Mouse (Mus musculus) naive thymus-derived CD4-positive, alpha-beta T cell, adult 2 months (primary cell): ENCODE results near the gene Olfr56.
"Not testable (repeated sequence)": the region's sequence is repeated elsewhere in the genome, so short reads cannot be mapped to it uniquely, and the experiment has no call there.

Experiments
- DNase-seq: peaks from one replicate; pipeline ENCODE4 v3.0.0-alpha.2; 2011; ENCODE audit warnings: low read depth

Olfr56 gene

DNA sequence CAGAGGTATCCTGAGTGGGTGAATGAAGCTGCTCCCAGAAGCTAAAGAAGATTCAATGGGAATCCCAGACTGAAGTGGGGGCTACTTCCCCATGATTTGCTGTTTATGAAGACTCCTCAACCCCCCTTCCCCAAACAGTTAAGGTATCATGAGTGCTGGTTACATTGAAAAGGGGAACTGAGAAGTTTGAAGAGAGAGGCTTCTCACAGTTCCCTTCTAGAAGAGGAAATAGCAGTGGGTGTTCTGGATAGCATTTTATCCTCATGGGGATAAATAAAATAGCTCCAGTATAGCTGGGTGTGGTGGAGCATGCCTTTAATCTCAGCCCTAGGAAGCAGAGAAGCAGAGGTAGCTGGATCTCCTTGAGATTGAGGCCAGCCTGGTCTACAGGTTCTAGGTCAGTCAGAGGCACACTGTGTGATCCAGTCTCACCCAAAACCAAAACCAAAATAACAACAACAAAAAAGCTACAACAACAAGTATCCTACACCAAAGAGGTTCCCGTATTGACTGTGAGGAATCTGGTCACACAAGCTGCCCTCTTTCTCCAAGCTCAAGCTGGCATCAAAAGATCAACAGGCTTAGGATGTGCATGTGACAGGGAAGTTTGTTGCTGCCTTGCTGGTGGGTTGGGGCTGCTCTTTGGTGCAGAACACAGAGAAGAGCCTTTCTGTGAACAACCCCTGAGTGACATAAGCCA is at the start of gene Olfr56:
Olfr56 (plus strand) TSS at position 650 of the 700 bp plus-strand sequence.
- DNase-seq, result not testable (repeated sequence)

DNA sequence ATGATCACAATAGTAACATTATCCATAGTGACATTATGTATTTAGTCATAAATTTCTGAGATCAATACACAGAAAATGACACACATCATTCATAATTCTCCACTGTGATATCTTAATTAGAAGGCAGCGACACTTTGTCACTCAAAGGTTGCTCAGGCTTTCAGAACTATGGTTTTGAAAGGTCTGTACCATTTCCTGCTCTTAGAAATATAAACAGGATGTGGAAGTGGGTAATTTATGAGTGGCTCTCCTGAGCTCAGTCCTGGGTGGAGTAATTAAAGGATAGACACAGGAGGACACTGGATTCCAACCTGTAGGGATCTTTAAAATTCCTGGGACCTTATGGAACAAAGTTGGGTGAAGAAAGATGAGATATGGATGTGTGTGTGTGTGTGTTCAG is 45.3 kb upstream of the Olfr56 start:
- DNase-seq, result peak; percentile 66

DNA sequence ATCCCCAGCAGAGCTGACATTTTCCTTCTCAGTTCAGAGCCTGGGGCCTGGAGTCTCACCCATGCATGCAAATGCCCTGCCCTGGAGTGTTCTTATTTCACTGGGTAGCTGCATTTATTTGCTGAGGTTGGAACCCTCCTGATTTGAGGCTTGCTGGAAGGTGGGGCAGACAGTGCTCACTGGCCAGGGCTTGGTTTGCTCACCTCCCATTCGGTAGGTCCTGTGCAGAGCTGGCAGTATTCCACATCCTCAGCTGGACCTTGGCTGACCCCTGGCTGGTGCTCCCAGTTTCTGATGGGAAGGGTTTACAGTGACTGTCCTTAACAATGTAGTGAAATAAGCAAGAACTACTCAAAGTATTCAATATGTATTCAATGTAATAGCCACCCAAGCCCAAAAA is 44.8 kb upstream of the Olfr56 start:
- not testable (repeated sequence) for DNase-seq

DNA sequence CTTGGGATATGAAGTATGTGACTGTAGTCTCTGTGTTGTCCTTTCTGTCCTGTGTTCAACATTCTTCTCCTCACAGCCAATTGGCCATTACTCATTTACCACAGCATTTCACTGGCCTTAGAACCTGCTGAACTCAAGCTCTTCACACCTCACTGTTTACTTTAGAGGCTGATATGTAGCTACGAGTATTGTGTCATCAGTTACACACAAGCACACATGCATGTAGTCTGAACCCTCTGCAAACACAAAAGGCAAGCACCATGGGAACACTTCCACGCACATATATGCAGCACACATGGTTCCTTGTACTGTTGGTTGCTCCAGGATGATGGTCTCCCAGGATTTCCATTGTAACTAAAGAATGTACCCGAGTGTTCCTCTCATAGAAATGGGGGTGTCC is 43.4 kb upstream of the Olfr56 start:
- not testable (repeated sequence) for DNase-seq

DNA sequence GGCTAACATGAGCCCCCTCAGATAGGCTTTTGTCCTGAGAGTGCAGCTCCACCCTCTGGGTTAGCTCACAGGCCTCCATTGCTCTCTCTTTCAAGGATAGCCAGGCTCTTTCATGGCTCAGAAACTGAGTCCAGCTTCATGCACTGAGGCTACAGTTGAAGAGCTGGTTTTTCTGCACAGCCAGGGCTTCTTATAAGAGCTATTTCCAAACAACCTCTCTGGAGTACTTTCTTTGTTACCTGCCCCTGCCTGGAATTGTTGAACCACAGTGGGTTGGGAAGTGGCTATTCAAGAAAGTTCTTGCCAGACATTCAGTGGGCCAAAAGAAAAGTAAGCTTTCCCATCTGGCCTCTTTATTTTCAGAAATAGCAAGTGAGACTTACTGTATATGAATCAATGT is 39.4 kb upstream of the Olfr56 start:
- DNase-seq, result not testable (repeated sequence)

DNA sequence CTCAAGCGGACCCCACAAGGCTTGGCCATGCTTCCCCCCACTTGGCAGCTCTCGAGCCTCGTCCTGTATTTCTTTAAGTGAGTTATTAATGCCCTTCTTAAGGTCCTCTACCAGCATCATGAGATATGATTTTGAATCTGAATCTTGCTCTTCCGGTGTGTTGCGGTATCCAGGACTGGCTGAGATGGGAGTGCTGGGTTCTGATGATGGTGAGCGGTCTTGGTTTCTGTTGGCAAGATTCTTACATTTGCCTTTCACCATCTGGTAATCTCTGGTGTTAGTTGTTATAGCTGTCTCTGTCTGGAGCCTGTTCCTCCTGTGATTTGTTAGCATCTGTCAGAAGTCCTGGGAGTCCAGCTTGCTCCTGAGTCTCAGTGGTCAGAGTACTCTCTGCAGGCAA is 32.6 kb upstream of the Olfr56 start, which contains the start of gene Psme2b:
Psme2b (minus strand) TSS at position 101 of the 400 bp plus-strand sequence.
- not testable (repeated sequence) for DNase-seq

DNA sequence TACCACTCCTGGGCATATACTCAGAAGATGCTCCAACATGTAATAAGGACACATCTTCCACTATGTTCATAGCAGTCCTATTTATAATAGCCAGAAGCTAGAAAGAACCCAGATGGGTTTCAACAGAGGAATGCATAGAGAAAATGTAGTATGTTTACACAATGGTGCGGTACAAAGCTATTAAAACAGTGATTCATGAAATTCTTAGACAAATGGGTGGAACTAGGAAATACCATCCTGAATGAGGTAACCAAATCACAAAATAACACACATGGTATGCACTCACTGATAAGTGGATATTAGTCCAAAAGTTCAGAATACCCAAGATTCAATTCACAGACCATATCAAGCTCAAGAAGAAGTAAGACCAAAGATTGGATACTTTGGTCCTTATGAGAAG is 4.0 kb upstream of the Olfr56 start:
- not testable (repeated sequence) for DNase-seq

DNA sequence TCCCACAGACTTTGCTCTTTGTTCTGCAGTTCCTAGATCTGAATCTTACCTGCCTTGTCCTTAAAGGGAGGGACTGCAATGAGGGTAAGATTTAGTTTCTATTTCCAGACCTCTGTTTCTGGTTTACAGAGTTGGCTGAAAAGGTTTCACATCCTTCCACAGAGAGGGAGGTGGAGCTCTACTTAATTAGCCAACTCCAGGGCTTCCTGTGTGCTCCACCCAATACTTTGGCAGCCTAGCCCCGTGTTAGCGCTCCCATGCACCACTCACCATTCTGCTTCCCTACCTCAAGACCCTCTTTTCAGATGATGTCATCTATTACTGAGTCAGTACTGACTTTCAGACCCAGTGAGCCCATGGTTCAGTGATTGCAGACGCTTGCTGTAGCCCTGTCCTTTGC is 562 bp downstream of the Olfr56 start, which contains the start of gene 9930111J21Rik1:
9930111J21Rik1 (minus strand) TSS at position 148 of the 400 bp plus-strand sequence.
- not testable (repeated sequence) for DNase-seq

DNA sequence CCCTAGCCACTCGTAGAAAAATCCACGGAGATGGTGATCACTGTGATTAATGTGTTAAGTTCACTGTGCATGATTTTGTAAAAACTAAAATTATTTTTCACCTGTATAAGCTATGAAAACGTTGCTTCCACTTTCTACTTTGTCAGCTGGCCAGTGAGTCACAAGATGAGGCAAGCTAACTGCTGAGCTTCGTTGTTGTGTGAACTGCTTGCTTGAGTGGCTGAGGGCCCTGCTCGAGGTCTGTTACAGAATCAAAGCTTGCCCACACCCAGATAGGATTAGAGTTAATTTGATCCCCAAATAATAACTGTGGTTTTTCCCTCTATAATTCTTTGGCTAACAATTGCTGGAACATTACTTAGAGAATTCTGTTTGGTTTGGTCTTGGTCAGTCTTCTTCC is 1.4 kb downstream of the Olfr56 start:
- not testable (repeated sequence) for DNase-seq

DNA sequence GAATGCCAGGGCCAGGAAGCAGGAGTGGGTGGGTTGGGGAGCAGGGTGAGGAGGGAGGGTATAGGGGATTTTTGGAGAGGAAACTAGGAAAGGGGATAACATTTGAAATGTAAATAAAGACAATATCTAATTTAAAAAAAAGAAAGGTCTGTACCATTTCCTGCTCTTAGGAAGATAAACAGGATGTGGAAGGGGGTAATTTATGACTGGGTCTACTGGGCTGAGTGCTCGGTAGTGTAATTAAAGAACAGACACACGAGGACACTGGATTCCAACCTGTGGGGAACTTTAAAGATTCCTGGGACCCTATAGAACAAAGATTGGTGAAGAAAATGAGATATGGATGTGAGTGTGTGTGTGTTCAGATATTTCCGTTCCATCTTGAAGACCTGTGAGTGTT is 4.2 kb downstream of the Olfr56 start:
- not testable (repeated sequence) for DNase-seq

DNA sequence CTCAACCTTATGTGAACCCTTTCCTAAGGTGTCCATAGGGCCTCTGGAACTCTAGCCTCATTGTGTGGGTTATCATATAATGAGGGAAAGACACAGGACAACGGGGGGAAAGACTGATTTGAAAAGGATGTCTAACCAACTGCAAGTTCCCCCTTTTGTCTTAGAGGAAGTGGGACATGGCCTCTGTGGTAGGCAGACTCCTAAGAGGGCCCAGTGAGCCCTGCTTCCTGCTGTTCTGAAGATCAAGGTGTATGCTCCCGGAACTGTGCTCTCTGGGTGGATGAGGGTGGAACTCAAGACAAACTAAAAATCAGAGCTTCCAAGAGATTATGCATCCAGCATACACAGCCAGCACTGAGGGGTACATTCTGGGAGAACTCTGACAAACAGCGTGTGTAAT is 9.5 kb downstream of the Olfr56 start:
- DNase-seq, result not testable (repeated sequence)

DNA sequence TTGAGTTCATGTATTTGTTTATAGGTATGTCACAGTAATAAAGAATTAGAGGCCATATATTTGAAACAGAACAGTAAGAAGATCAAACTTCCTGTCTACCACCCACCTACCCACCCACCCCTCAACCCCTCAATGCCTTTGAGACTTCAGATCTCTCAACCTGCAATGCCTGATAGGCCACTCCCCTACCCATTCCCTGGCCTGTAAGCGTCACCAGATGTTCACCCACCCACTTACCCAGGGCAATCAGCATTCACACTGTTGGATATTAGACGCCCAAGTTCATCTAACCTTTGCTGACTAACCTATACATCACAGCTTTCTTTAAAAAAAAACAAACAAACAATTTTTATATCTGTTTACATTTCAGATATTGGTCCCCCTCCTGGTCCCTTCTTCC is 11.3 kb downstream of the Olfr56 start:
- not testable (repeated sequence) for DNase-seq

DNA sequence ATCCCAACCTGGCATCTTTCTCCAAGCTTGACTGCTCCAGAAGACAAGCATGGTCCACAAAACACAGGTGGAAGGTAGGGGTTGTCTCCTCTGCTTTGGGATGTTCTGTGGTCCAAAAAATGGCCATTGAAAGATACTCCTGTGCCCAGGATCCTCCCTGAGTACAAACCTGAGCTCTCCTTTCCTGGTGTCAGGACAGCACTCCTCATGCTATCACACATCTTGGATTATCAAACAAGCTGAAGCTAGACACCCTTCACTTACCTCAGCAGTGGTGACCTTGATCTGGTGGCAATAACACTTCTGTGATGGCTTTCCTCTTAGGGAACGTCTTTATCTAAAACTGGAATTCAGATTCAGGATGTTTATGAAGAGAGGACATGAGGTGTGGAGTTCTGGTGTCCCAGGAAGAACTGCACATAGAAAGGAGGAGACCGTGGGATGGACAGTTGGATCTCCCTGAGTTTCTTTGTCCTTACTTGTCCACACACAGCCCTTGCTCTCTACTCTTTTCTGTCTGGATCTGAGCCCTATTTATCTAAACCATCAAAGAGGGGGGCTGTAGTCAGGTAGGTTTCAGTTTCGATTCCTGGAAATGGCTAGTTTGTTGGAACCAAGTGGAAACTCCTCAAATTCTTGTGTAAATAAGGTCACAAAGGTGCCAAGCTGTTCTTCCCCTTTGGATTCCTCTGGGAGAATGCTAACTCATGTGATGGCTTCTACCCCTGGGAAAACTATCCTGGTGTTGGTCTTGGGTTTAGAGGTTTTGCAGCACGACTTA is 13.2 kb downstream of the Olfr56 start, which contains the start of gene Gm12185:
Gm12185 (minus strand) TSS at position 487 of the 781 bp plus-strand sequence.
- peak; percentile 71 for DNase-seq

DNA sequence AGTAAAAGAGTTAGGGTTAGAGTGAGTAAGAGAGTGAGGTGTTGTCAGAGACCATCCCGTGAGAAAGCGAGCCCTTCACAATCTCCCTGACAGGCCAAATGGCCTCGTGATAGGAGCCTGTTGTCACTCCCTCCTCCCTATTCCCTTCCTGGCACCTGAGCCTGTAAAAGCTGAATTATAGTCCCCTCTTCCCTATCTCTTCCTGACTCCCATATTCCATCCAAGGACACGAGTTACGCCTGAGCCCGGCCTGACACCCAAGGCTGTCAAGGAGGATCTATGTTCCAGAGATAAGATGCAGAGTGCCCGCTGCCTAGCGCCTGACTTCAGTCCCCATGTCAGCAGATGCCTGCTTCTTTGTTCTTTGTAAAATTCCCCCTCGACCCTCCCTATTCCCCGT is 14.6 kb downstream of the Olfr56 start:
- DNase-seq, result peak; percentile 35

DNA sequence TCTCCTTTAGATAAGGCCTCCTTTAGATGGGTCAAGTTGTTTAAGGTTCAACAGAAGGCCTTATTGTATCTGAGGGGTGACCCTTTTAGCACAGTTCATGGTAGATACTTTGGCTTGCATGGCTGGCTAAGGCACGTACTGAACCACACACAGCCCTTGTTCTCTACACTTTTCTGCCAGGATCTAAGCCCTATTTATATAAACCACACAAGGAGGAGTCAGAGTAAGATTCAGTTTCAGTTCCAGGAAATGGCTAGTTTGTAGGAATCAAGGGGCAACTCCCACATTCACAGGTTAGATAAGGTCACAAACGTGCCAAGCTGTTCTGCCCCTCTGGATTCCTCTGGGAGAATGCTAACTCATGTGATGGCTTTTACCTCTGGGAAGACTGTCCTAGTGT is 15.3 kb downstream of the Olfr56 start, which contains the start of gene Tgtp1:
Tgtp1 (minus strand) TSS at position 155 of the 400 bp plus-strand sequence.
- DNase-seq, result peak; percentile 76

DNA sequence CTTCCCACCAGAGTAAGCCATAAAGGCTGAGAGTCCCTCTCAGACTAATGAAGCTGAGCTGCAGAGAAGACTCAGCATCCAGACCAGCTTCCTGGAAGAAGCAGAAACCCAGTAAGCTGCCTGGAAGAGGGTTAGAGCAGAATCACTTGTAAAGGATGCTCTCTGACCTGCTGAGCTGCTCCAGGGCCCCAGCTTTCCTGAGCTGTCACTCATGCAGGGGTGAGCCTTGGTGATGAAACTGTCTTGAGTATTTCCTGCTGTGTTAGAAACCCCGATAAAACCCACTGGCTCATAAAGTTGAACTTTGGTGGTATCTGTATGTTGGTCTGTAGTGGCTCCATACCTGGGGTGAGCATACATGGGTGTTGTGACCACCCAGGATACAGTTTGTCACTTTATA is 21.7 kb downstream of the Olfr56 start:
- not testable (repeated sequence) for DNase-seq

DNA sequence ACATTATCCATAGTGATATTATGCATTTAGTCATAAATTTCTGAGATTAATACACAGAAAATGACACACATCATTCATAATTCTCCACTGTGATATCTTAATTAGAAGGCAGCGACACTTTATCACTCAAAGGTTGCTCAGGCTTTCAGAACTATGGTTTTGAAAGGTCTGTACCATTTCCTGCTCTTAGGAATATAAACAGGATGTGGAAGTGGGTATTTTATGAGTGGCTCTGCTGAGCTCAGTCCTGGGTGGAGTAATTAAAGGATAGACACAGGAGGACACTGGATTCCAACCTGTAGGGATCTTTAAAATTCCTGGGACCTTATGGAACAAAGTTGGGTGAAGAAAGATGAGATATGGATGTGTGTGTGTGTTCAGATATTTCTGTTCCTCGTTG is 27.6 kb downstream of the Olfr56 start:
- peak; percentile 41 for DNase-seq

DNA sequence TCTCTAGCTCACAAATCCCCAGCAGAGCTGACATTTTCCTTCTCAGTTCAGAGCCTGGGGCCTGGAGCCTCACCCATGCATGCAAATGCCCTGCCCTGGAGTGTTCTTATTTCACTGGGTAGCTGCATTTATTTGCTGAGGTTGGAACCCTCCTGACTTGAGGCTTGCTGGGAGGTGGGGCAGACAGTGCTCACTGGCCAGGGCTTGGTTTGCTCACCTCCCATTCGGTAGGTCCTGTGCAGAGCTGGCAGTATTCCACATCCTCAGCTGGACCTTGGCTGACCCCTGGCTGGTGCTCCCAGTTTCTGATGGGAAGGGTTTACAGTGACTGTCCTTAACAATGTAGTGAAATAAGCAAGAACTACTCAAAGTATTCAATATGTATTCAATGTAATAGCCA is 28.1 kb downstream of the Olfr56 start:
- DNase-seq, result not testable (repeated sequence)

DNA sequence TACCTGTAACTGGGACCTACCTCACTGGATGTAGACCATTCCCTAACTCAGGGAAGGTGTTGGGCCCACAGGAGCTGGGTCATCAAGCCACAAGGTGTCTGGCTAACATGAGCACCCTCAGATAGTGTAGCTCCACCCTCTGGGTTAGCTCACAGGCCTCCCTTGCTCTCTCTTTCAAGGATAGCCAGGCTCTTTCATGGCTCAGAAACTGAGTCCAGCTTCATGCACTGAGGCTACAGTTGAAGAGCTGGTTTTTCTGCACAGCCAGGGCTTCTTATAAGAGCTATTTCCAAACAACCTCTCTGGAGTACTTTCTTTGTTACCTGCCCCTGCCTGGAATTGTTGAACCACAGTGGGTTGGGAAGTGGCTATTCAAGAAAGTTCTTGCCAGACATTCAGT is 33.4 kb downstream of the Olfr56 start:
- DNase-seq, result not testable (repeated sequence)

DNA sequence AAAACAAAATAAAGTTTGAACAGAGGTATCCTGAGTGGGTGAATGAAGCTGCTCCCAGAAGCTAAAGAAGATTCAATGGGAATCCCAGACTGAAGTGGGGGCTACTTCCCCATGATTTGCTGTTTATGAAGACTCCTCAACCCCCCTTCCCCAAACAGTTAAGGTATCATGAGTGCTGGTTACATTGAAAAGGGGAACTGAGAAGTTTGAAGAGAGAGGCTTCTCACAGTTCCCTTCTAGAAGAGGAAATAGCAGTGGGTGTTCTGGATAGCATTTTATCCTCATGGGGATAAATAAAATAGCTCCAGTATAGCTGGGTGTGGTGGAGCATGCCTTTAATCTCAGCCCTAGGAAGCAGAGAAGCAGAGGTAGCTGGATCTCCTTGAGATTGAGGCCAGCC is 71.4 kb downstream of the Olfr56 start:
- not testable (repeated sequence) for DNase-seq

DNA sequence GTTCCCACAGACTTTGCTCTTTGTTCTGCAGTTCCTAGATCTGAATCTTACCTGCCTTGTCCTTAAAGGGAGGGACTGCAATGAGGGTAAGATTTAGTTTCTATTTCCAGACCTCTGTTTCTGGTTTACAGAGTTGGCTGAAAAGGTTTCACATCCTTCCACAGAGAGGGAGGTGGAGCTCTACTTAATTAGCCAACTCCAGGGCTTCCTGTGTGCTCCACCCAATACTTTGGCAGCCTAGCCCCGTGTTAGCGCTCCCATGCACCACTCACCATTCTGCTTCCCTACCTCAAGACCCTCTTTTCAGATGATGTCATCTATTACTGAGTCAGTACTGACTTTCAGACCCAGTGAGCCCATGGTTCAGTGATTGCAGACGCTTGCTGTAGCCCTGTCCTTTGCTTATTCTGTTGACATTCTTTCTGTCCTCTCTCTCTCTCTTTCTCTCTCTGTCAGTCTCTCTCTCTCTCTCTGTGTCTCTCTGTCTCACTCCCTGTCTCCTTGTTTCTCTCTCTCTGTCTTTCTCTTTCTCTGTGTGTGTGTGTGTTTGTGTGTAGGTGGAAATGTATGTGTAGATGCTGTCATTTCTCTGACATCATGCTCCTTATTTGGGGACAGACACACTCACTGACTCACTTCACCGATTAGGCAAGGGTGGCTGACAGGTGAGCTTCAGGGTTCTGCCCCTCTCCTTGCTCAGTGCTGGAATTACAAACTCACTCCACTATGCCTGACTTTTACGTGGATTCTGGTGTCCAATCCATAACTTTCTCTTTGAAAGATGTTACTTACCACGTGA is 72.6 kb downstream of the Olfr56 start, which contains the start of gene 9930111J21Rik2:
9930111J21Rik2 (minus strand) TSS at position 150 of the 799 bp plus-strand sequence.
- DNase-seq, result peak; percentile 51

DNA sequence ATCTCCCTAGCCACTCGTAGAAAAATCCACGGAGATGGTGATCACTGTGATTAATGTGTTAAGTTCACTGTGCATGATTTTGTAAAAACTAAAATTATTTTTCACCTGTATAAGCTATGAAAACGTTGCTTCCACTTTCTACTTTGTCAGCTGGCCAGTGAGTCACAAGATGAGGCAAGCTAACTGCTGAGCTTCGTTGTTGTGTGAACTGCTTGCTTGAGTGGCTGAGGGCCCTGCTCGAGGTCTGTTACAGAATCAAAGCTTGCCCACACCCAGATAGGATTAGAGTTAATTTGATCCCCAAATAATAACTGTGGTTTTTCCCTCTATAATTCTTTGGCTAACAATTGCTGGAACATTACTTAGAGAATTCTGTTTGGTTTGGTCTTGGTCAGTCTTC is 73.2 kb downstream of the Olfr56 start:
- DNase-seq, result not testable (repeated sequence)
